Mouse (Mus musculus) liver, embryonic 16.5 days (tissue): ENCODE data around the gene Magix. TPM values are rescaled to one million over a fixed set of nuclear protein-coding genes. Genes with fewer than 3 reads are reported as not detected.
"Not testable (repeated sequence)": the region's sequence is repeated elsewhere in the genome, so short reads cannot be mapped to it uniquely, and the experiment has no call there.

Experiments used
- ATAC-seq: fragments of 200-750 bp; cut with Nextera tagmentation; 2 replicates; pipeline ENCODE4 v1.8.0; 2017; ENCODE audit warnings: low read depth, mild to moderate bottlenecking, moderate number of reproducible peaks, moderate library complexity
- H3K27ac ChIP-seq: fragments of 300-500 bp; sonication (generic); 2 replicates; pipeline ENCODE4 v1.5.1; 2014; ENCODE audit warnings: mild to moderate bottlenecking, low read length
- H3K27me3 ChIP-seq: fragments of 300-500 bp; sonication (generic); 2 replicates; pipeline ENCODE4 v1.6.1; 2014; ENCODE audit warnings: low read depth, low read length, mixed read lengths; ENCODE audit not compliant: control insufficient read depth, insufficient read depth
- H3K36me3 ChIP-seq: fragments of 300-500 bp; sonication (generic); 2 replicates; pipeline ENCODE4 v1.6.1; 2014; ENCODE audit warnings: mild to moderate bottlenecking; ENCODE audit not compliant: control insufficient read depth, insufficient read depth
- H3K4me1 ChIP-seq: fragments of 300-500 bp; sonication (generic); 2 replicates; pipeline ENCODE4 v1.6.1; 2014; ENCODE audit warnings: low read depth, low read length, mixed read lengths; ENCODE audit not compliant: control insufficient read depth
- H3K4me2 ChIP-seq: fragments of 300-500 bp; sonication (generic); 2 replicates; pipeline ENCODE4 v1.6.1; 2014; ENCODE audit warnings: low read depth, low read length, mixed read lengths
- H3K4me3 ChIP-seq: fragments of 300-500 bp; sonication (generic); 2 replicates; pipeline ENCODE4 v1.5.1; 2014; ENCODE audit warnings: low read depth, mild to moderate bottlenecking, low read length
- H3K9ac ChIP-seq: fragments of 300-500 bp; sonication (generic); 2 replicates; pipeline ENCODE4 v1.6.1; 2014; ENCODE audit warnings: low read depth, low read length
- H3K9me3 ChIP-seq: fragments of 300-500 bp; sonication (generic); replicated peaks from 2 replicates; pipeline ENCODE4 v1.6.1; 2016; ENCODE audit warnings: low read length; ENCODE audit not compliant: control insufficient read depth
- WGBS: fragments of 180-500 bp; shearing (Covaris S2); extraction: QIAGEN DNeasy Blood & Tissue Kit; methylation state at CpG from one replicate; pipeline ENCODE4 v1.1.7; 2014; ENCODE audit not compliant: insufficient replicate concordance; 5-methylcytosine and 5-hydroxymethylcytosine counted together
- polyA plus RNA-seq: library from polyadenylated mRNA; unstranded; fragments of >200 nt; fragmentation: Nextera tagmentation; extraction: Ambion mirVana; gene quantifications from 2 replicates; pipeline ENCODE4 v1.2.1, GENCODE M21; 2015

The Magix gene
- polyA plus RNA-seq, 1 experiment from 2014 or later, result not detected

DNA sequence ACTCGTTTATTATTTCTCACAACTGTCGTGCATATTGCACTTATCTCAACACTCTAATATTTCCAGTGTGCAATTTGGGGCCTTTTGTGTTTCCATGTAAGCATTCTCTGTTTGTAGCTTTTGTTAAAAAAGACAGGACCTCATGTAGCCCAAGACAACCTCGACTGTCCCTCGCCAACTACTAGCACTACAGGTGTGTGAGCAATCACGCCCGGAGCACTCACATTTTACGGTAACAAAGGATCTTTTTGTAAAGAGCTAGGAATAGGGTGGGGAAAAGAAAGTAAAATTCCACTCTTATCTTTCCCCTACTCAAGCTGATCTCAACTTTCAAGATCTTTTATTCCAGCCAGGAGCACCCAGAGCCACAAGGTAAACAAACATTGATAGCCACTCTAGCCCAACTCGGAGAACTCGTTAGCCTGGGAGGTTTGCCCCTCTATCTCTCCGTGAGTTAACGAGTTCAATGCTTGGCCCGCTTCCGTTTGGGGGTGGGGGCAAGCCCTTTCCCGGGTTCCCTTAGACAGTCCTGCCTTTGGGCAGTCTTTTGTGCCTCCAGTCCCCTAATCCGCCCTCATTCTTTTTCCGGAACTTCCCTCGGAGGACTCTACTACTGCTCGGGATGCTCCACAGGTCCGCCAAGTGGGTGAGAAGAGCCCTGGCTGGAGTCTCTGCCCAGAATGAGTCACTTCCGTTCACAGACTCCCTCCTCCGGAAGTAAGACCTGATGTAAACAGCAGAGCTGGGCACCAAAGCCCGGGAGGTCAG is 40.6 kb upstream of the Magix start, which contains the start of gene Gm45208:
TSS of gene Gm45208 (plus strand) at position 732 of the 768 bp plus-strand sequence.
- Histone ChIP-seq H3K4me1 (peaks cover 4% of the 10 kb centered on the region; the same call in 1 of the 2 replicates), H3K4me3 (peak within 1 kb of the TSS; percentile 71), H3K27me3 (no peaks in the 10 kb centered on the region), H3K9ac (peak within 1 kb of the TSS; percentile 72), H3K4me2 (peak within 1 kb of the TSS; percentile 64), H3K9me3 (no peaks in the 10 kb centered on the region), H3K27ac (peak within 1 kb of the TSS; percentile 89), H3K36me3 (peaks cover 3% of the 10 kb centered on the region; the same call in 1 of the 2 replicates)
- ATAC-seq, result peak; percentile 93
- WGBS, result 21% methylated on average over 22 of the region's 22 CpGs

DNA sequence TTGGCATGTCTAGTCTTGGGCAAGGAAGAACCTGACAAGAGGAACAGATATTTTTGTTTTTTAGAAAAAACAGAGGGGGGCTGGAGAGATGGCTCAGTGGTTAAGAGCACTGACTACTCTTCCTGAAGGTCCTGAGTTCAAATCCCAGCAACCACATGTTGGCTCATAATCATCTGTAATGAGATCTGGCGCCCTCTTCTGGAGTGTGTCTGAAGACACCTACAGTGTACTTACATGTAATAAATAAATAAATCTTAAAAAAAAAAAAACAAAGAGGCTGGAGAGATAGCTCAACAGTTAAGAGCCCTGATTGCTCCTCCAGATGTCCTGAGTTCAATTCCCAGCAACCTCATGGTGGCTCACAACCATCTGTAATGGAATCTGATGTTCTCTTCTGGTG is 35.0 kb upstream of the Magix start:
- H3K4me3 ChIP-seq, ATAC-seq, H3K27ac ChIP-seq, H3K4me2 ChIP-seq, H3K9me3 ChIP-seq, H3K27me3 ChIP-seq, H3K36me3 ChIP-seq, H3K4me1 ChIP-seq, H3K9ac ChIP-seq: not testable (repeated sequence)
- WGBS, result 35% methylated on average over 1 of the region's 1 CpGs

DNA sequence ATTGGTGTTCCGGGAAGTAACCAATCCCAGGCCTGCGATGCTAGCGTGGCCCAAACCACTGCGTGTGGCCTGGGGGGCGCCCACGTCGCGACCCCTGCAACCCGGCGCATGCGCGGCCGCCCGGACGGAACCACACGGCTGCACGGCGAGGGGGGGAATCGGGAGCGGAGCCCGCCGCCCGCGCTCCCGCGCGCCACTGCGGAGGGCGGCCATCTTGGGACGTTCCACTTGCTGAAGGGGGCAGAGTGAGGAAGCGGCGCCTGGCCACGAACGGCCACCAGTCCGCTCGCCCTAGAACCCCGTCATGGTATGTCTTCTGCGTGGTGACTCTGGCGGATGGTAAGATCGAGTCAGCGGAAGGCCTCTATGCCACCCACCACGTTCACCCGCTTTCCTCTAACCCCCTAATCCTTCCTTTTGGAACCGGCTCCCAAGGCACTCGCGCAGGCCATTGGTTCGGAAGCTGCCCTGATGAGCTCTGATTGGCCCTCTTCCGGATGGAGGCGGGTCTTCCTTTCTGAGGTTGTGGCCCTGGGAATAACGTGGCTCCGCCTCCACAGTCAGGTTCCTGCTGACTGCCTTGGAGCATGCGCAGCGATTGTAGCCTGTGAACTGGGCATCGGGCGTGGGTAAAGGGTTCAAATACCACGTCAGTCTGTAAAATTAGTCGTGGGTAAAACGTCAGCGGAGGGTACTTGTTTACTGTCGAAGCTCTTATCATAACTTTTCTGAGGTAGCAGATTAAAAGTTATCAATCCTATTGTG is 33.3 kb upstream of the Magix start, which contains the start of gene Wdr45:
TSS of gene Wdr45 (plus strand) at position 199 of the 765 bp plus-strand sequence.
- H3K9ac ChIP-seq, result 0 out of 2 replicates have a peak within 1 kb of the TSS, but pooled peaks have one; percentile 31
- peak; percentile 94 for ATAC-seq
- H3K27ac ChIP-seq, H3K4me1 ChIP-seq, H3K27me3 ChIP-seq, H3K9me3 ChIP-seq, H3K36me3 ChIP-seq: not testable (repeated sequence)
- H3K4me2 ChIP-seq, result peak within 1 kb of the TSS; percentile 64
- WGBS, result 14% methylated on average over 34 of the region's 60 CpGs
- H3K4me3 ChIP-seq, result peak within 1 kb of the TSS; percentile 51

DNA sequence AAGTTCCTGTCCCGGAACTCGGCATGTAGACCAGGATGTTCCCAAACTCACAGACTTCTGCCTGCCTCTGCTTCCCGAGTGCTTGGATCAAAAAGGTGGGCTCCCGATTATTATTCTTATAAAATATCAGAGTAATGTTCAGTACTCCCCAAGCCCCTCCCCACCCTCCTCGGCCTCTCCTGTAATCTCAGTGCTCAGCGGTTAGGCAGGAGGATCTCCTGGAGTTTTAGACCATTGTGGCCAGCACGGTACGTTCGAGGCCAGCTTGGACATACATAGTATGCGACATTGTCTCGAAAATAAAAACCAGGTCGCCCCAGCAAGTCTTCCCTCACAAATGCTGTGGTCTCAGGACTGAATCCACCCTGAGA is 32.7 kb upstream of the Magix start:
- not testable (repeated sequence) for H3K9me3 ChIP-seq, H3K4me1 ChIP-seq, H3K36me3 ChIP-seq, H3K27me3 ChIP-seq, H3K27ac ChIP-seq
- H3K4me2 ChIP-seq, result peak overlapping the region; percentile 64
- 0 out of 2 replicates have a peak overlapping the region, but pooled peaks have one; percentile 31 for H3K9ac ChIP-seq
- 20% methylated on average over 6 of the region's 12 CpGs for WGBS
- H3K4me3 ChIP-seq, result peak overlapping the region; percentile 51
- peak; percentile 8; the same call in 1 of the 2 replicates for ATAC-seq

DNA sequence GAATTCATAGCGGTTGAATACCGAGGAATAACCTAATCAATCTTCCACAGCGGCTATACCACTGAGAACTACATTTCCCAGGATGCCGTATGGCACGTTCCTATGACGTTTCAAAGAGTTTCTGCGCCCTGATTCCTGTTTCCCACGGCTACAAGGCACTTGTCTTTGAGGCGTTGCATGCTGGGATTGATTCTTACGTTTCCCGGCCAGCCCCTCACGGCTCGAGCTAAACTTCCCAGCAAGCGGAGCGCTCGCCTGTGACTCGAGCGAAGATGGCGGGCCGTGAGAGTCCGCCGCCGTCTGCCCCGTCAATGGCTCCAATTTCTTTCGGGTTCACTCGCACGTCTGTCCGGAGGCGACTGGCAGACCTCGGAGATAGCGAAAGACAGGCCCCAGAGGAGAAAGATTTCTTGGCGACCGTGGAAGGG is 15.9 kb upstream of the Magix start, which contains the start of gene Gpkow:
TSS of gene Gpkow (plus strand) at position 178 of the 428 bp plus-strand sequence.
- Histone ChIP-seq H3K4me2 (peak within 1 kb of the TSS; percentile 44), H3K9me3 (no peaks in the 10 kb centered on the region), H3K9ac (peak within 1 kb of the TSS; percentile 77), H3K4me3 (peak within 1 kb of the TSS; percentile 75), H3K27ac (peak within 1 kb of the TSS; percentile 64), H3K4me1 (no peaks in the 10 kb centered on the region; the same call in none of the 2 replicates), H3K36me3 (peaks cover 4% of the 10 kb centered on the region; the same call in 1 of the 2 replicates), H3K27me3 (no peaks in the 10 kb centered on the region)
- peak; percentile 97 for ATAC-seq
- WGBS, result 11% methylated on average over 33 of the region's 33 CpGs

DNA sequence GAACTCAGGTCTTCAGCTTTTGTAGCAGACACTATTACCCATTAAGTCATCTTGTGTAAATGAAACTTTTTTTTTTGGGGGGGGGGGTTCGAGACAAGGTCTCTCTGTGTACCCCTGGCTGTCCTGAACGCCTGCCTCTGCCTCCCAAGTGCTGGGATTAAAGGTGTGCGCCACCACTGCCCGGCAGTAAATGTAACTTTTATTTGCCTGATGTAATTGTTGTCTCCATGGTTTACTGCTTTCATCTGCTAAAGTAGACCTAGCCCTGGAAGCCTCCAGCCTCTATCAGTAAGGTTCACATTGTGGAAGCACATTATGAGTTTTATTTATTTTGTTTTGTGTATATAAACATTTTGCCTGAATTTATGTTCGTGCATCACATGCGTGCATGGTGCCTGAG is 15.5 kb upstream of the Magix start:
- no peak overlapping the region for H3K27ac ChIP-seq
- no peak overlapping the region for H3K9ac ChIP-seq
- no peaks in the 10 kb centered on the region; the same call in none of the 2 replicates for H3K4me1 ChIP-seq
- 32% methylated on average over 6 of the region's 6 CpGs for WGBS
- H3K9me3 ChIP-seq, result no peaks in the 10 kb centered on the region
- H3K27me3 ChIP-seq, result no peaks in the 10 kb centered on the region
- peak overlapping the region; percentile 37 for H3K4me2 ChIP-seq
- no peak for ATAC-seq
- peak overlapping the region; percentile 75 for H3K4me3 ChIP-seq
- peaks cover 4% of the 10 kb centered on the region; the same call in 1 of the 2 replicates for H3K36me3 ChIP-seq

DNA sequence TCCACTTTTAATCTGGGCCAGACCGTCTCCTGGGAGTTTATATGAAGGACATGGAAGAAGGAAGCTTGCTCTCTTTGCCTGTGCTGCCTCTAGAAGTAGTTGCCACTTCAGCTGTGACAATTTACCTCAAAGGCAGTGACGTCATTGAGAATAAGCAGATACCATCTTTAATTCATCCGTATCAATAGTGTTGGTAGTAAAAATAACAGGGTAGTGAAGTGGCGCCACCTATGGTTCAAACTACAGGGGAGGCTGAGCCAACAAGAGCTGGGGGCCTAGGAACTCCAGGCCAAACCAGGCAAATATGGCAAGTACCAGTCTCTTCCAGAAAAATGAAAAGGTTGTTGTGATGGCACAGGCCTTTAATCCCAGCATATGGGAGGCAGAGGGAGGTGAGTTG is 11.8 kb upstream of the Magix start:
- Histone ChIP-seq H3K27ac (no peak overlapping the region), H3K4me1 (no peaks in the 10 kb centered on the region; the same call in 1 of the 2 replicates), H3K9ac (no peak overlapping the region), H3K27me3 (no peaks in the 10 kb centered on the region), H3K9me3 (no peaks in the 10 kb centered on the region), H3K36me3 (no peaks in the 10 kb centered on the region), H3K4me3 (no peak overlapping the region), H3K4me2 (no peak overlapping the region)
- WGBS, result 29% methylated on average over 4 of the region's 4 CpGs
- no peak for ATAC-seq

DNA sequence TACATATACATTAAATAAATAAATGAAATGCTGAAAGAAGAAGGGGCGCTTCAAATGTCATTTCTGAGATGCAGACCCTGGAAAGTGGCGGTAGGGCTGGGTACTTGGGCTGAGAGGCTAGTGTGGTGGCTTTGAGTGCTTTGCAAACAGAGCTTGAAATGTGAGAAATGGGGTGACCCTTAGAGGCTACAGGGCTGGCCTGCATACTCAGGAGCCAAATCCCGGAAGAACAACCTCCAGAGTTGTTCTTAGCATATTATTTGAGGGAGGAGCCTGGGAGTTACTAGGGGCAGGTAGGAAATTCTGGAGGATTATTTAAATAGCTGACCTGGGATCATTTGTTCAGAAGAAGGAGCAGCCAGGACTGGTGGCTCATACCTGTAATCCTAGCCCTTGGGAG is 9.4 kb upstream of the Magix start:
- ATAC-seq, result no peak
- Histone ChIP-seq H3K27me3 (no peaks in the 10 kb centered on the region), H3K9ac (no peak overlapping the region), H3K36me3 (no peaks in the 10 kb centered on the region), H3K9me3 (no peaks in the 10 kb centered on the region), H3K4me2 (no peak overlapping the region), H3K4me3 (no peak overlapping the region), H3K4me1 (no peaks in the 10 kb centered on the region), H3K27ac (no peak overlapping the region)
- WGBS, result 44% methylated on average over 3 of the region's 3 CpGs
